ENCODE assay signal across 9 mouse cellular contexts in the genomic region with DNA sequence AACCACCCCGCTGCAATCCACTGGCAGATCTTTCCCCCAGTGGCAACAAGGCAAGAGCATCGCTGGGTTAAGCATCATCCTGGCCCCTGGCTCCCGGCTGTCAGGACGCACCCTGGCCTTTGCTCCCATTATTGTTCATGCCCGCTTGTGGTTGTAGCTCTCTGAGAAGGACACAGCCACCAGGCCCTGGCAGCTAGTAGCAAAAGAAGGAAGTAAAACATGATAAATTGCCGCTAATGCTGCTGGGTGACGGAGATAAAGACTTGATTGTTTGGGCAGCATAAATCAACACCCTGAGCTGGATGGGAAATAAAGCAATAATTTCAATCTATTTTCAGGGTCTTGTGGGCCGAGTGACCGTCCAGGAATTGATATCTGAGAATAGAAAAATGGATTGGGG.
DNase-seq lines count a peak whose midpoint lies in the region; ATAC-seq and TF ChIP-seq lines count a peak whose summit lies in the region.
"Had no signal": no experiment of that assay in that cellular context is flagged by ENCODE, and none has a peak within 500 bp of the region (broad histone marks: within the 10 kb centered on the region; RNA-seq: fewer than 3 reads in every experiment).

No protein-coding gene starts in this region.

- no peak overlapping the region for H3K9ac ChIP-seq in hindbrain, postnatal 0 days (replicated peaks; ENCODE audit: low read length)
- H3K9ac ChIP-seq: neural tube, embryonic 12.5 days had no signal

- 0 out of 2 replicates have a peak, but pooled peaks cover 5% of the 10 kb centered on the region for H3K4me1 ChIP-seq in hindbrain, postnatal 0 days (ENCODE audit: insufficient read depth, low read length)
- peaks cover 19% of the 10 kb centered on the region for H3K4me1 ChIP-seq in hindbrain, embryonic 10.5 days (replicated peaks)

- no peaks in the 10 kb centered on the region for H3K36me3 ChIP-seq in hindbrain, postnatal 0 days (ENCODE audit: insufficient read depth, low read length)
- H3K36me3 ChIP-seq in hindbrain, embryonic 10.5 days, result no peaks in the 10 kb centered on the region
- H3K36me3 ChIP-seq: neural tube, embryonic 12.5 days had no signal

- 53% methylated on average over 9 of the region's 9 CpGs for WGBS in hindbrain, postnatal 0 days
- 78% methylated on average over 9 of the region's 9 CpGs for WGBS in hindbrain, embryonic 10.5 days

- no peak for ATAC-seq in hindbrain, postnatal 0 days

- no peak for DNase-seq in hindbrain, postnatal 0 days (ENCODE audit: low spot score)
- DNase-seq in hindbrain, embryonic 10.5 days (ENCODE audit: low spot score), result no peak
- DNase-seq in urinary bladder, postnatal 14 days (ENCODE audit: low spot score), result peak; percentile 24
- DNase-seq in urinary bladder, adult 18-20 months (ENCODE audit: low spot score in 2 of 2), result no peak
- DNase-seq in kidney, postnatal 36 days, result peak; percentile 4 to 7
- DNase-seq in frontal cortex, postnatal 10 days (ENCODE audit: low spot score in 2 of 2), result no peak
- DNase-seq in cerebellum, adult 8-10 months, result no peak
- DNase-seq: heart, adult 2 months had no signal

- H3K4me2 ChIP-seq in hindbrain, postnatal 0 days (ENCODE audit: low read depth, low read length), result no peak overlapping the region
- H3K4me2 ChIP-seq: neural tube, embryonic 12.5 days had no signal

- no peak overlapping the region for H3K4me3 ChIP-seq in hindbrain, postnatal 0 days (ENCODE audit: low read length)
- no peak overlapping the region for H3K4me3 ChIP-seq in hindbrain, embryonic 10.5 days
- H3K4me3 ChIP-seq: heart, adult 2 months; neural tube, embryonic 12.5 days had no signal

- H3K9me3 ChIP-seq in hindbrain, postnatal 0 days (ENCODE audit: low read length), result no peaks in the 10 kb centered on the region
- no peaks in the 10 kb centered on the region for H3K9me3 ChIP-seq in hindbrain, embryonic 10.5 days
- H3K9me3 ChIP-seq: neural tube, embryonic 12.5 days had no signal

- H3K27me3 ChIP-seq in hindbrain, postnatal 0 days (ENCODE audit: insufficient read depth, low read length), result no peaks in the 10 kb centered on the region
- no peaks in the 10 kb centered on the region for H3K27me3 ChIP-seq in hindbrain, embryonic 10.5 days (ENCODE audit: insufficient read depth, poor library complexity, severe bottlenecking)
- H3K27me3 ChIP-seq: neural tube, embryonic 12.5 days had no signal

- TF ChIP-seq CTCF in hindbrain, postnatal 0 days (IDR thresholded peaks at IDR 0.05; ENCODE audit: low read depth), result no peak

- H3K27ac ChIP-seq in hindbrain, postnatal 0 days, result peak overlapping the region; percentile 26; the same call in 1 of the 2 replicates
- H3K27ac ChIP-seq in hindbrain, embryonic 10.5 days, result no peak overlapping the region; the same call in 1 of the 2 replicates
- H3K27ac ChIP-seq: heart, adult 2 months; neural tube, embryonic 12.5 days had no signal

Comparison
In these comparisons a context has a peak if more than half of its experiments do, and no peak if none do; other contexts are left out.
1. DNase-seq: peak in urinary bladder, postnatal 14 days (single experiment) and kidney, postnatal 36 days (2 of 2); none in hindbrain, postnatal 0 days (single experiment), hindbrain, embryonic 10.5 days (single experiment), urinary bladder, adult 18-20 months (0 of 2), frontal cortex, postnatal 10 days (0 of 2) and cerebellum, adult 8-10 months (single experiment).